Mouse (Mus musculus) lung, adult 2 months (tissue): ENCODE measurements at regions not wholly inside any gene's neighbourhood (a gene's known extent, or its start where the extent isn't known, plus 50 kb on each side); places are given as distances from the start of the nearest gene placed in this dataset.

Source experiments
- CTCF ChIP-seq: fragments of 200-500 bp; IDR thresholded peaks from 2 replicates; pipeline ENCODE4 v1.5.1; 2011; ENCODE audit warnings: mild to moderate bottlenecking, low read length, control low read depth; ENCODE audit not compliant: insufficient read depth
- POLR2A ChIP-seq: fragments of 200-500 bp; IDR thresholded peaks from 2 replicates; pipeline ENCODE4 v1.6.1; 2011; ENCODE audit warnings: low read depth, mild to moderate bottlenecking, control low read depth, low read length, borderline replicate concordance; ENCODE audit errors: extremely low read depth

DNA sequence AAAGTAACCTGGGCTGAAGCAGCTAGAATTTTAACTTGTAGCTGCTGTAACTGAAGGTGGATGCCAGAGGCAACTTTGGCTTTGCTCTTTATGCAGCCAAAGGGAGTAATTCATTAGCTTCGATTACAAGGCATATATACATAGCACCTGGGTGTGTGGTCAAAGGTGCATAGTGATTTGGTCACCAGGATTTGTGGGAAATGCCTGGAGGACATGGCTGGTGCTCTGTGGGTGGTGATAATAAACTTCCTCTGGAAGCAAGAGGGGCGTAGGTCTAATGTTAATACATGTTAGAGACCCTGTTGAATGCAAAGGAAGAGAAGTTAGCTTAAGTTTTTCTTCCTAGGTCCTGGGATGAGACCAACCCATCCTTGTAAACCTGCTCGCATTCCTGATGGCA, 139.3 kb upstream of the Osr1 start:
- TF ChIP-seq CTCF (no peak), POLR2A (no peak)
